Mouse (Mus musculus) spleen, adult 12 weeks (tissue): ENCODE measurements around the gene Gm3839.
"Not testable (repeated sequence)": the region's sequence is repeated elsewhere in the genome, so short reads cannot be mapped to it uniquely, and the experiment has no call there.

Experiments used
- DNase-seq: peaks from one replicate; pipeline ENCODE4 v3.0.0; 2022; ENCODE audit warnings: low spot score

Gm3839 gene

DNA sequence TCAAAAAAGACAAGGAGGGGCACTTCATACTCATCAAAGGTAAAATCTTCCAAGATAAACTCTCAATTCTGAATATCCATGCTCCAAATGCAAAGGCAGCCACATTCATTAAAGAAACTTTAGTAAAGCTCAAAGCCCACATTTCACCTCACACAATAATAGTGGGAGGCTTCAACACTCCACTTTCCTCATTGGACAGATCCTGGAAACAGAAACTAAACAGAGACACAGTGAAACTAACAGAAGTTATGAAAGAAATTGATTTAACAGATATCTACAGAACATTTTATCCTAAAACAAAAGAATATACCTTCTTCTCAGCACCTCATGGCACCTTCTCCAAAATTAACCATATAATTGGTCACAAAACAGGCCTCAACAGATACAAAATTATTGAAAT, at the start of gene Gm3839:
Gm3839 (minus strand) TSS at position 101 of the 400 bp plus-strand sequence.
- DNase-seq: not testable (repeated sequence)

- no peak for DNase-seq
Observed at GRCm38 (mm10) chr14:11405661-11406060, 49.1 kb upstream of the Gm3839 start.

DNA sequence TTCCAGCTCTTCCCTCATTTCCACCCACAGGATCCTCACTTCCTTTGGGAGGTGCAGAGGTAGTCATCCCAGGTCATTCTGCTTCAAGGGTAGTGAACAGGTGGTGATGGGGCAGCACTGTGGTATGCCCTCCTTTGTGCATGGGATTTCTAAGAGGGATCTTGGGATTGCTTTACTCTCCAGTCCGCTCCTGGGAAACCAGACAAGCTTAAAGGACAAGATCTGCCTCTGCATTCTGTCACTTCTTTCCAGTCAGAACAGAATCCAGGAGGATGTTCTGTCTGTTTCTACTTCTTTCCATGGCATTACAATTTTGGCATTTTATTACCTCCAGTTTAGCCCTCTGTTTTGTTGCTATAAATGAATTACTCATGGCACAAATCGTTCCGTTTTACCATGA, 21.3 kb upstream of the Gm3839 start:
- DNase-seq: no peak

DNA sequence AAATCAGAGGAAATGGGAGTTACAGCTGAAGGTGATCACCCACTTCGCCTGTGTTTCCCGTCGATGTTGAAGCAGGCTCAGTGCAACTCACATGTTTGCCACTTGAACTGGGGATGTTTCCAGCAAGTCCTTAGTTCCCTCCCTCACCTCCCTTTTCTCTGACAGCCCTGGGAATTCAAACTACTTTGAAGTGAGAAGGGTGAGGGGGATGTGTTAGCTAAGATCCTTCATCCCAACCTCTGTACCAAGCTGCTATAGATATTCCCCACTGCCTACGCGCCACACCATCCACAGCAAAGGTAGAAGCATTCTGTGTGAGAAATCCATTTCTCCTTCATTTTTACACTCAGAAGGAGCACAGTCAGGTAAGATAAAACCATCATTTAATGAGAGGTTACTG, 18.7 kb upstream of the Gm3839 start:
- DNase-seq: no peak

DNA sequence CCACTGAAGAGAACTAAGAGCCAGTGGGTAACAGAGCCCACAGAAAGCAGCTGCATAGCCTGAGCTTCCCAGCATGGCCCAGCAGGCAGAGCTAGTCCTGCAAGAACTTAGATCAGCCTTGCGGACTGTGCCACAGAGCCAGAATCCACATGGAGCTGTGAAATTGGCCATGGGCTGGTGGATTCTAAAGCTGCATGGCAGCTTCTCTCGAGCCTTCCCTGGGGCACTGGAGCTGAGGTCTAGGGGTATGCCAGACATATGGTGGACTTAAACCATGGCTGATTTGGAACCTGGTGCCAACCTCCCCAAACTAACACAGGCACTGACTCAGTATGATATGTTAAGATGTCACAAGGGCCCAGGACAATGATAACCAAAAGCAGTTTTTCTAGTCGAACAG, 10.4 kb downstream of the Gm3839 start:
- no peak for DNase-seq

DNA sequence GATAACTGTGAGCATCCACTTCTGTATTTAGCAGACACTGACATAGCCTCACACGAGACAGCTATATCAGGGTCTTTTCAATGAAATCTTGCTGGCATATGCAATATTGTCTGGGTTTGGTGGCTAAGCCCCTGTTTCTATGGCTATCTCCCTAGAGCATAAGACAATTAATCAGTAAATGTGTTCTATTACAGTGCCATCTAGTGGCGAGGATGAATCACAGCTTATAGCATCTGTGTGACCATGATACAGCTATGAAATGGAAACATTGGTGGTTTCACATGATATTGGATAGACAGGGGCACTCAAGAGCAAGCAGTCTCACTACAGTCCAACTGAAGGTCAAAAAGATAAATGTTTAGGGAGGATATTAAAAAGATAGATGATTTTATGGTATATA, 26.5 kb downstream of the Gm3839 start:
- no peak for DNase-seq

GRCm38 (mm10) chr14:11307079-11307478, 49.4 kb downstream of the Gm3839 start:
- DNase-seq: no peak

DNA sequence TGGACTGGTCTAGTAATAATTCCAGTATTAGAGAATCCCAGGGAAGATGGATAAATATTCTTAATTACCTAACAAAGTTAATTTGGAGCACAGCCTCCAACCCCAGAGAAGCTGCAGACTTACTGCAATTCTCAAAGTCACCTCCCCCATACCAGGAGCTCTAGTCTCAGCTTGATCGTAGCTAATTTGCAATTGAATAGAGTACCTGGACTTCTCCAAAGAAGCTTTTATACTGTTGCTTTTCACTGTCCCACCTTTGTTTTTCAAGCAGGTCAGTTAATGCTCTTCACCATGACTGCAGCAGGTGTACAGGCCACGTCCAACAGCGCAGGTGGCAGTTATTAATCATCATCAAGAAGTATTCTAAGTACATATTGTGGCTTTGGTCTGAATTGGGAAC, 68.6 kb downstream of the Gm3839 start:
- DNase-seq: not testable (repeated sequence)

- DNase-seq: no peak
Observed at GRCm38 (mm10) chr14:11257161-11257705, 99.3 kb downstream of the Gm3839 start.

DNA sequence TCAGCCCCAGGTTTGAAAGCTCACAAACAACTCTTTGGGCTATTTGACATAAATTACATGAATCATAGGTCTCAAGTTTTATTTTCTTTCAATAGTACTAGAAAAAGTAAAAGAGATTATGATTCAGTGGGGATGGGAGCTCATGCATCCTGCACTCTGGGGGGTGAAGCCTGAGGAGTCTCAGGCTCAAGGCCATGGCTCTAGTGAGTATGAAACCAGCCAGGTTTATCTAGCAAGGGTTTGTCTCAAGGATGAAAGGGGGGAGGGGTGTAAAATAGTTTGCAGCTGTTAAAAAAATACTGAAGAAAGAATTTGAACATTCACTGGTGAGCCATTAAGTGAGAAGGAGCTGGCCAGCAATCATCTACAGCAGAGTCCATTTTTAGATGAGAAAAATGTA, 108.5 kb downstream of the Gm3839 start:
- no peak for DNase-seq

GRCm38 (mm10) chr14:11244546-11244945, 112.0 kb downstream of the Gm3839 start:
- DNase-seq: no peak

DNA sequence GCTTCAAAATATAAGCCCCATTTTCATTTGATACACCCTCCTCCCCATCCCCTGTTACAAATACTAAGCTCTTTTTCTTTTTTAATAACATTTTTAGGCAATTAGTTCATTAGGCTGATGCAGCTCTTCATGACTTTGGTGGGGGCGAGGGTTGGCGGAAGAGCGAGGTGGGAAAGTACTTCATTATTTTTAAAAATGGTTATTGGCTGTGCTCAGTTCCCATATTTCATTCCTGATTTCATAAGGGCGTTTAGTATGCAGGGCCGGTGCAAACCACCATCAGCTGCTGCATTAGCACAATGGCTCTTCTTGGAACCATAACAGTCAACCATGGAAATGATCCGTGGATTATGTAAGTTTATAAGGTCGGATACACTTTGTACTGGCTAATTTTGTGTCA, 124.4 kb downstream of the Gm3839 start:
- no peak for DNase-seq
